Comparison of ENCODE assay signal across 8 mouse cellular contexts in the genomic region with DNA sequence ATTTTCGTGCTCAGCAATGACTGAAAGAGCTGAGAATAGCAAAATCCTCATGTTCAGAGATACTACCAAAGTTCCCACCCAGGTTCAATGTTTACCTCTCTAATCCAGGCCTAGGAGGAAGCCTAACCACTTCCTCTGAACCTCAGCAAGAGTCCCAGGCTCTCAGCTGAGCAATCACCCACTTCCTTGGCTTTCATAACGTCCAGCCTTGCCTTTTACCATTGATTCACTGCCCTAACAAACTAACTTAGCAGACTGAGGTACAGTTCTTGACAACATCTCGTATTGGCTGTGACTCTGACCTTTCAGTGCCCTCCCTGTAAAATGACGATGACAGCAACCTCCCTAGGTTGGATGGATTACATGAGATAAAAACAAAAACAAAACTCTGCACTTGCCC. TPM values are rescaled to one million over a fixed set of nuclear protein-coding genes. Genes with fewer than 3 reads are reported as not detected.
DNase-seq lines count a peak whose midpoint lies in the region; ATAC-seq and TF ChIP-seq lines count a peak whose summit lies in the region.

No protein-coding gene starts in this region.

- H3K27ac ChIP-seq in kidney, adult 2 months (ENCODE audit: insufficient read depth, low read depth, low read length) = peak overlapping the region; percentile 34
- peak overlapping the region; percentile 33; the same call in 1 of the 2 replicates for H3K27ac ChIP-seq in bone marrow, adult 2 months (ENCODE audit: control insufficient read depth, insufficient read depth, low read depth, low read length, poor library complexity)
- peak overlapping the region; percentile 99; the same call in 1 of the 2 replicates for H3K27ac ChIP-seq in hindbrain, embryonic 15.5 days (replicated peaks)
- no peak overlapping the region for H3K27ac ChIP-seq in midbrain, embryonic 11.5 days (ENCODE audit: low read depth, low read length)

- TF ChIP-seq CTCF in kidney, adult 2 months (conservative IDR thresholded peaks at IDR 0.05; ENCODE audit: insufficient read depth, insufficient read length, low read depth, low read length) = no peak
- TF ChIP-seq CTCF in bone marrow, adult 2 months (IDR thresholded peaks at IDR 0.05; ENCODE audit: control insufficient read depth, insufficient read depth, low read length) = no peak

- no peak for ATAC-seq in hindbrain, embryonic 15.5 days (ENCODE audit: low FRiP score, low read depth)
- ATAC-seq in midbrain, embryonic 11.5 days (ENCODE audit: low FRiP score) = no peak

- peak overlapping the region; percentile 74 for H3K4me2 ChIP-seq in hindbrain, embryonic 15.5 days
- peak overlapping the region; percentile 66; the same call in 1 of the 2 replicates for H3K4me2 ChIP-seq in midbrain, embryonic 11.5 days

- H3K4me3 ChIP-seq in kidney, adult 2 months (ENCODE audit: insufficient read depth, low read depth, low read length) = no peak overlapping the region
- H3K4me3 ChIP-seq in bone marrow, adult 2 months (replicated peaks; ENCODE audit: control insufficient read depth, low read depth, low read length) = peak overlapping the region; percentile 3
- peak overlapping the region; percentile 87 for H3K4me3 ChIP-seq in hindbrain, embryonic 15.5 days
- H3K4me3 ChIP-seq in midbrain, embryonic 11.5 days (ENCODE audit: low read depth, low read length) = no peak overlapping the region

- DNase-seq in kidney, adult 2 months = peak; percentile 36
- no peak for DNase-seq in kidney, adult 8-10 months
- no peak for DNase-seq in midbrain, embryonic 11.5 days (ENCODE audit: low spot score, missing footprints)
- no peak for DNase-seq in B cell, adult 2 months
- DNase-seq in spleen, adult 18-20 months = no peak
- no peak for DNase-seq in frontal cortex, adult 2 months (ENCODE audit: extremely low spot score in 1 of 2, low spot score in 1 of 2)

- WGBS in kidney, adult 2 months = 33% methylated on average over 4 of the region's 4 CpGs
- WGBS in bone marrow, adult 2 months = 2% methylated on average over 4 of the region's 4 CpGs
- WGBS in hindbrain, embryonic 15.5 days = 32% methylated on average over 4 of the region's 4 CpGs
- WGBS in midbrain, embryonic 11.5 days = 51% methylated on average over 4 of the region's 4 CpGs

- H3K9me3 ChIP-seq in hindbrain, embryonic 15.5 days = no peaks in the 10 kb centered on the region
- H3K9me3 ChIP-seq in midbrain, embryonic 11.5 days (ENCODE audit: control insufficient read depth, low read length) = no peaks in the 10 kb centered on the region

- H3K4me1 ChIP-seq in kidney, adult 2 months (ENCODE audit: control insufficient read depth, insufficient read depth, low read length) = peaks cover 19% of the 10 kb centered on the region; the same call in 1 of the 2 replicates
- H3K4me1 ChIP-seq in bone marrow, adult 2 months (ENCODE audit: control insufficient read depth, insufficient read depth, low read length) = peaks cover 5% of the 10 kb centered on the region; the same call in 1 of the 2 replicates
- H3K4me1 ChIP-seq in hindbrain, embryonic 15.5 days (replicated peaks) = peaks cover 32% of the 10 kb centered on the region
- peaks cover 13% of the 10 kb centered on the region for H3K4me1 ChIP-seq in midbrain, embryonic 11.5 days (ENCODE audit: control insufficient read depth, insufficient read depth, low read length)

- H3K9ac ChIP-seq in hindbrain, embryonic 15.5 days = peak overlapping the region; percentile 98; the same call in 1 of the 2 replicates
- no peak overlapping the region; the same call in 1 of the 2 replicates for H3K9ac ChIP-seq in midbrain, embryonic 11.5 days (ENCODE audit: low read length)

- no peak for TF ChIP-seq POLR2A in kidney, adult 2 months (IDR thresholded peaks at IDR 0.05; ENCODE audit: low read depth, low read length)
- no peak for TF ChIP-seq POLR2A in bone marrow, adult 2 months (IDR thresholded peaks at IDR 0.05; ENCODE audit: borderline replicate concordance, control insufficient read depth, low read depth, low read length)

- H3K27me3 ChIP-seq in kidney, adult 2 months (replicated peaks; ENCODE audit: control insufficient read depth, insufficient read depth, low read length) = no peaks in the 10 kb centered on the region
- H3K27me3 ChIP-seq in hindbrain, embryonic 15.5 days = no peaks in the 10 kb centered on the region
- no peaks in the 10 kb centered on the region for H3K27me3 ChIP-seq in midbrain, embryonic 11.5 days (ENCODE audit: control insufficient read depth, insufficient read depth, low read length)

- H3K36me3 ChIP-seq in kidney, adult 2 months (ENCODE audit: control insufficient read depth, insufficient read depth, low read length) = no peaks in the 10 kb centered on the region
- no peaks in the 10 kb centered on the region for H3K36me3 ChIP-seq in hindbrain, embryonic 15.5 days
- H3K36me3 ChIP-seq in midbrain, embryonic 11.5 days (ENCODE audit: control insufficient read depth, insufficient read depth, low read length) = no peaks in the 10 kb centered on the region

RNA-seq across cellular contexts. Expression of gene Clip1, which starts 2.0 kb away (rescaled TPM):
- polyA plus RNA-seq in kidney, adult 2 months (2012; rRNA removed) = 19.0 and 24.4 TPM in 2 replicates
- polyA plus RNA-seq in bone marrow, adult 2 months (2011; ENCODE audit: insufficient read depth, insufficient read length, low replicate concordance, missing spikeins) = 11.7 and 29.8 TPM in 2 replicates
- polyA plus RNA-seq in hindbrain, embryonic 15.5 days (2015; fragmentation: Nextera tagmentation; extraction: Ambion mirVana) = 79.6 and 81.0 TPM in 2 replicates
- polyA plus RNA-seq in midbrain, embryonic 11.5 days (2014; fragmentation: Nextera tagmentation; extraction: Ambion mirVana) = 42.8 and 46.8 TPM in 2 replicates
- polyA plus RNA-seq in frontal cortex, adult 2 months (2012; rRNA removed) = 85.6 and 88.1 TPM in 2 replicates

RNA-seq across cellular contexts. Expression of gene Zcchc8, which starts 38.5 kb away (rescaled TPM):
- 24.3 and 26.1 TPM in 2 replicates for polyA plus RNA-seq in kidney, adult 2 months (2012; rRNA removed)
- 49.3 and 59.7 TPM in 2 replicates for polyA plus RNA-seq in bone marrow, adult 2 months (2011; ENCODE audit: insufficient read depth, insufficient read length, low replicate concordance, missing spikeins)
- 58.1 and 68.5 TPM in 2 replicates for polyA plus RNA-seq in hindbrain, embryonic 15.5 days (2015; fragmentation: Nextera tagmentation; extraction: Ambion mirVana)
- polyA plus RNA-seq in midbrain, embryonic 11.5 days (2014; fragmentation: Nextera tagmentation; extraction: Ambion mirVana) = 80.8 and 84.7 TPM in 2 replicates
- 56.0 and 61.6 TPM in 2 replicates for polyA plus RNA-seq in frontal cortex, adult 2 months (2012; rRNA removed)

Comparison
In these comparisons a context has a peak if more than half of its experiments do, and no peak if none do; other contexts are left out.
1. H3K4me3 ChIP-seq: peak in bone marrow, adult 2 months (single experiment) and hindbrain, embryonic 15.5 days (single experiment); none in kidney, adult 2 months (single experiment) and midbrain, embryonic 11.5 days (single experiment).